ENCODE assay signal across 7 mouse cellular contexts in genomic region chr13:21362621-21363248, GRCm38 (mm10). TPM values are rescaled to one million over a fixed set of nuclear protein-coding genes. Genes with fewer than 3 reads are reported as not detected.
DNase-seq lines count a peak whose midpoint lies in the region; ATAC-seq lines count a peak whose summit lies in the region.

TSS of gene Zscan12 (plus strand) at chr13:21362820.

- peak; percentile 100 for ATAC-seq in intestine, embryonic 15.5 days

- H3K4me3 ChIP-seq in intestine, embryonic 15.5 days (replicated peaks): peak within 1 kb of the TSS; percentile 76
- H3K4me3 ChIP-seq in midbrain, embryonic 10.5 days: peak within 1 kb of the TSS; percentile 82

- peak within 1 kb of the TSS; percentile 93 for H3K9ac ChIP-seq in intestine, embryonic 15.5 days

- no peaks in the 10 kb centered on the region for H3K27me3 ChIP-seq in intestine, embryonic 15.5 days (replicated peaks)
- no peaks in the 10 kb centered on the region for H3K27me3 ChIP-seq in midbrain, embryonic 10.5 days (ENCODE audit: low read depth, poor library complexity, severe bottlenecking)

- intact Hi-C loops in gastrocnemius, postnatal 36 days (cut with DNase I): loop anchor here (5.0 to 10.0 kb wide), 2 partner anchors 92 to 170 kb away; partner anchors contain the start of genes Zkscan8 and Zscan26
- intact Hi-C loops in left cerebral cortex, postnatal 25 days (cut with DNase I): loop anchor here (1.0 to 2.0 kb wide), 4 partner anchors 40 to 168 kb away; partner anchors contain the start of genes Zkscan3, Zkscan4, Zkscan8 and Zscan26

- WGBS in intestine, embryonic 15.5 days: 1% methylated on average over 29 of the region's 29 CpGs
- 1% methylated on average over 29 of the region's 29 CpGs for WGBS in midbrain, embryonic 10.5 days

- H3K9me3 ChIP-seq in intestine, embryonic 15.5 days: no peaks in the 10 kb centered on the region
- H3K9me3 ChIP-seq in midbrain, embryonic 10.5 days (replicated peaks): no peaks in the 10 kb centered on the region

- H3K4me1 ChIP-seq in intestine, embryonic 15.5 days (replicated peaks): peaks cover 14% of the 10 kb centered on the region; the same call in 1 of the 2 replicates
- peaks cover 25% of the 10 kb centered on the region for H3K4me1 ChIP-seq in midbrain, embryonic 10.5 days

- peak within 1 kb of the TSS; percentile 57 for H3K4me2 ChIP-seq in intestine, embryonic 15.5 days (replicated peaks)

- H3K36me3 ChIP-seq in intestine, embryonic 15.5 days: 0 out of 2 replicates have a peak, but pooled peaks cover 3% of the 10 kb centered on the region
- H3K36me3 ChIP-seq in midbrain, embryonic 10.5 days: peaks cover 30% of the 10 kb centered on the region

- DNase-seq in adrenal gland, adult 2 months: peak; percentile 95
- DNase-seq in embryo, embryonic 11.5 days (ENCODE audit: low read depth, low spot score): peak; percentile 87
- DNase-seq in gastrocnemius, postnatal 36 days: peak; percentile 74 to 86
- DNase-seq in left cerebral cortex, postnatal 25 days (ENCODE audit: low spot score in 2 of 2): peak; percentile 88 to 94
- peak; percentile 92 for DNase-seq in midbrain, embryonic 10.5 days (ENCODE audit: low spot score)
- DNase-seq in right cerebral cortex, postnatal 4 days: peak; percentile 83

- H3K27ac ChIP-seq in intestine, embryonic 15.5 days: peak within 1 kb of the TSS; percentile 61; the same call in 1 of the 2 replicates
- H3K27ac ChIP-seq in midbrain, embryonic 10.5 days (replicated peaks): peak within 1 kb of the TSS; percentile 94

RNA-seq across cellular contexts. Expression of gene Zscan12, which starts in this region (rescaled TPM):
- total RNA-seq in adrenal gland, adult 2 months (2021): 1 to 10 TPM; 9.4 to 9.6 TPM
- 0.33 and 0.44 TPM in 2 replicates for polyA plus RNA-seq in adrenal gland, adult 2 months (2012; rRNA removed)
- 1 to 10 TPM; 4.7 to 6.7 TPM for total RNA-seq in gastrocnemius, postnatal 36 days (2021)
- 8.6 and 8.7 TPM in 2 replicates for polyA plus RNA-seq in intestine, embryonic 15.5 days (2015; fragmentation: Nextera tagmentation; extraction: Ambion mirVana)
- 1 to 10 TPM; 7.5 to 7.9 TPM for total RNA-seq in left cerebral cortex, postnatal 25 days (2021)
- polyA plus RNA-seq in midbrain, embryonic 10.5 days (2016; fragmentation: Nextera tagmentation; extraction: Ambion mirVana): 20.4 and 21.9 TPM in 2 replicates

Comparison
In these comparisons a context has a peak if more than half of its experiments do, and no peak if none do; other contexts are left out.
1. Peak in every context shown above with its lines: DNase-seq, ATAC-seq, H3K4me3 ChIP-seq and H3K27ac ChIP-seq.